Mouse (Mus musculus) liver, adult (tissue): ENCODE results near the gene Calr.

ENCODE experiments used
- GATA4 ChIP-seq: IDR thresholded peaks from 2 replicates; pipeline ENCODE4 v1.6.1; 2014; ENCODE audit warnings: mild to moderate bottlenecking, low read length; ENCODE audit not compliant: insufficient replicate concordance

The Calr gene

DNA sequence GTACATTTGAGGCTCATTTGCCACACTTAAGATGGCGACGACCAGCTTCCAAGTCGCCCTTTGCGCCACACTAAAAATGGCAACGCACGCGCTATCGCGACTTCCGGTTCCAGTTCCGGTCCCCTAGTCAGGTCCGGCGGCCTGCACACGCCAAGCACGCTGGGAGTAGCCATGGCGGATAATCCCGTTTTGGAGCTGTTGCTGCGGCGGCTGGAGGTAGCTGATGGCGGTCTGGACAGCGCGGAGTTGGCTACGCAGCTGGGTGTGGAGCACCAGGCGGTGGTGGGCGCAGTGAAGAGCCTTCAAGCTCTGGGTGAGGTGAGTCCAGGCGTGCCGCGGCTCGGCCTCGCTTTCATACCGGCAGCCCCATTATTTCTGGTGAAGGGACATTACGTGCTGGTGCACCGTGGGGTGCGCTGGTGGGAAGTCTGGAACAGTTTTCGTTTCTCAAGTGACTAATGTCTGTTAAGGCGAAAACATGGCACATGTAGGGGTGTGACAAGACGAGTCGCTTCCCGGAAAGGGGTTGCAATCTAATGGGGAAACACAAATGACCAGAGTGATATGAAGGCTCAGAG lies 10.2 kb upstream of the Calr start, which contains the start of gene Farsa:
Gene Farsa, plus strand, starts transcription at position 126 of the 578 bp plus-strand sequence.
- peak; percentile 87; the same call in 1 of the 2 replicates for TF ChIP-seq GATA4

DNA sequence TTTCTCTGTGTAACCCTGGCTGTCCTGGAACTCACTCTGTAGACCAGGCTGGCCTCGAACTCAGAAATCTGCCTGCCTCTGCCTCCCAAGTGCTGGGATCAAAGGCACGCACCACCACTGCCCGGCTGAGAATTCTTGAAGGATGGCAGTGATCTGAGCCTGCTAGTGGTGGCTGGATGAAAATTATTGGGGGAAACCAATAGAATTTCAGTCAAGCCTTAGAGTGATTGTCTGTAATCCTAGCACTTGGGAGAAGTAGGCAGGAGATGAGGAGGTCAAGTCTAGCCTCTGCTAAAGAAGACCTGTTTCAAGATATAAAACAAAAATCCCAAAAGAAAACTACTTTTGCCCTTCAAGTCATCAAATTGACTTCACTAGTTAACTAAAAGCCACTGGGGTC lies 9.7 kb upstream of the Calr start:
- TF ChIP-seq GATA4, result no peak

GRCm38 (mm10) chr8:84847684-84848435 lies 1.1 kb upstream of the Calr start:
- TF ChIP-seq GATA4, result no peak

DNA sequence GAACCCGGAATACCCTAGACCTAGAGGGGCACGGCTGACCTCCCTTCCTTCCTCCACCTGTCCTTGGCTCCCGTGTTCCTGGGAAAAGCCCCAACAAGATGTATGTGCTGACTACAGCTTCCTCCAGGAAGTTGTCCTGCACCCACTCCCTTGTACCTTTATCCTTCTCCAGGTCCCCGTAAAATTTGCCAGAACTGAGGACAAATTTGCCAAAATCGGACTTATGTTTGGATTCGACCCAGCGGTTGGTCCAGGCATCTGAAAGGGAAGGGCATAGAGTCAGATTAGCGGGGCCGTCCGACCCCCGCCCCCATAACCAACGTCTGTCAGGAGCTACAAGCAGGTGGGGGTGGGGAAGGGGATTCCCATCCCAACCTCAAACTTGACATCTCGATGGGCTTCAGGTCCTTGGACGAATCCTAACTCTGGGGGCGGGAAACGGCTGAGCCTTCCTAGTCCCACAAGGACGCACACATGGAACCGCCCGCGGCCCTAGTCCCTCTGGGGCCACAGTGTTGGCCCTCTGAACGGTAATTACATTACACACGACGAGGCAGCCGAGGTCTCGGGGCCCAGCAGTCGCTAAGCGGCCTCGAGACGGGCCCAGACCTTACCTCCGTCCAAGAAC lies 526 bp downstream of the Calr start:
- TF ChIP-seq GATA4, result no peak

- TF ChIP-seq GATA4, result no peak
These were observed 1.2 kb downstream of the Calr start for GRCm38 (mm10) chr8:84845355-84846093.

DNA sequence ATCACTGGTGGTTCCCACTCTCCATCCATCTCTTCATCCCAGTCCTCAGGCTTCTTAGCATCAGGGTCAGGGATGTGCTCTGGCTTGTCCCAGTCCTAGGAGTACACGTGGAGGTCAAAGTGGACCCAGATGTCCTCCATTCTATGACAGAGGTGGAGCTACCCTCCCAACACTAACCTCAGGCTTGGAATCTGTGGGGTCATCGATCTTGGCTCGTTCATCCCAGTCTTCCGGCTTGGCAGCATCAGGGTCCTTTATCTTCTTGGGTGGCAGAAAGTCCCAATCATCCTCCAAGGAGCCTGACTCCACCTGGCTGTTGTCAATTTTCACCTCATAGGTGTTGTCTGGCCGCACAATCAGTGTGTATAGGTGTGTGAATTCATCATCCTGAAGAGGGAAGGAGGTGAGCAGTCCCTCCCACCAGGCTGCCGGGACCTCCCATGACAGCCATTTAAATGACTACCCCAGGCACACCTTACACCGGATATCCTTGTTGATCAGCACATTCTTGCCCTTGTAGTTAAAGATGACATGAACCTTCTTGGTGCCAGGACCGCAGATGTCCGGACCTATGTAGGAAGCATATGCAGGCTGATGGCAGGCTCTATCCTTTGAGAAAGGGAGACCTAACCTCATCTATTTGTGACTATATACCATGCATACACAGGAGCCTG lies 2.2 kb downstream of the Calr start:
- TF ChIP-seq GATA4, result no peak

DNA sequence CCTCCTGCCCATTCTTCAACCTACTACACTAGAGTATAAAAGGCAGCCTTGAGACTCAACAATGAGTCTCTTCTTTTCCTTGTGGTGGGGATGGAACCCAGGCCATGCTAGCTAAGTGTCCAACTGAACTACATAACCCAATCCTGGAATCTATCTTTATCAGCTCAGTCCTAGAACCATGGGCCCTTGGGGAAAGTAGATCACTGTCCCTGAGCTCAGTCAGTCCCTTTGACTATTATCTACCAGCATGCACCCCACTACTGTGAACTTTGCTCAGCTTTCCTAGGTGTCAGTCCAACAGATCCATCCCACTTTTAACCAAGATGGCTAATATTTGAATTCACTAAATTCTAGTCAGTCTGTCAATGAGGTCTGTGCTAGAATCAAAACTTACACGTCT lies 5.2 kb downstream of the Calr start:
- TF ChIP-seq GATA4, result no peak

GRCm38 (mm10) chr8:84840248-84840999 lies 6.3 kb downstream of the Calr start, which contains the start of gene Rad23a:
Gene Rad23a, minus strand, starts transcription at chr8:84840665.
- TF ChIP-seq GATA4, result no peak; the same call in 1 of the 2 replicates

DNA sequence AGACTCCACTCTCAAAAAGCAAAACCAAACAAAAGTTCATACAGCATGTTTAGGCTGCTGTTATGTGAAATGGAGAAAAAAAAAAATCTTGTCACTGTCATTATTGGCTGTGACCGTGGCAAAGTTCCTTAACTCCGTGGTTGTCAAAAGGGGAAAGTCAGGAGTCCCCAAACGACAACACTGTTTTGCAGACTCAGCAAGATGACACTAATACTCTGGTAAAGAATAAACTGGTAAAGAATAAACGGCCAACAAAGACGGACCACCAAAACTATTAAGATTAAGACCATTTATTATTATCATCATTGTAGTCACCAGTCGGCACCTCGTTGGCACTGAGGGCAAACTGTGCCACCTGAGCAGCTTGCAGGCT lies 6.9 kb downstream of the Calr start:
- no peak for TF ChIP-seq GATA4

DNA sequence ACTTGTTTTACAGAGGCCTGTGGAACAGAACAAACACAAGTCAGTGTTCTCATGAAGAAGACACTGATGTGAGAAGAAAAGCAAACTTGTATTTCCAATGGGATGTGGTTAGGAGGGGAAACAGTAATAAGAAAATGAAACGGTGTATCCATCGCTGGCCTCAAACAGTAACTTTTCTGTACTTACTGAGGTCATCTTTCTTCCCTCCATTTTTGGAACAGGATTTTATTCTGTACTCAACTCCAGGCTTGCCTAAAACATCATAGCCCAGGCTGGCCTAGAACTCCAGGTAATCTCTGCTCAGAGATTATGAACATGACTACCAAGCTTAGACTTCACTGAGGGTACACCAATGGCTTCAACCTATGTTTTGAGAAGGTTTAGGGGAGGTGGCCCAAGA lies 7.3 kb downstream of the Calr start:
- TF ChIP-seq GATA4, result no peak

GRCm38 (mm10) chr8:84838513-84838912 lies 8.2 kb downstream of the Calr start:
- TF ChIP-seq GATA4, result no peak

DNA sequence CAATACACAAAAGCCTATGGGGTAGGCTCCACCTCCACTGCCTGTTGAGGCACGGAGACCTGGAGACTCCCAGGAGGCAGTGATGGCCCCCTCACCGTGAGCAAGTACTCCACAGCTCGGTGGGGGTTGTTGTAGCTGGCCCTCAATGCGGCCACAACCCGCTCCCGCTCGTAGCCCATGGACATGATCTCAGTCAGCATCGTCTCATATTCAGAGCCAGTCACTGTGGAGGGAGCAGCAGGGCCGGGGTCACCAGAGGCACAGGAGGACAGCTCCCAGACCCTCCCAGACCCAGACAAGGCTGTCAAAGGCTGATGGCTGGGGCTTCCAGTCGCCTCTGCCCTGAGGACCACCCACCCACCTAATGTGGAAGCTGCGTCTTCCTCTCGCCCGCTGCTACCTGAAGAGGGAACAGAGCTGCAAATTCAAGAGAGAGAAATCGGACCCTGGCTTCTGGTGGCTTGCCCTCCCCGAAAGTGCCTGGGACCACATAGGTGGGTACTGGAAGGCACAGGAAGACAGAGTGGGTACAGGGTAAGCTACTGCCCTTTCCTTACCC lies 8.7 kb downstream of the Calr start:
- no peak for TF ChIP-seq GATA4

- TF ChIP-seq GATA4, result no peak
These were observed 9.4 kb downstream of the Calr start for GRCm38 (mm10) chr8:84837149-84837911.
